Mouse (Mus musculus): Measurements from ENCODE around the gene Ercc1.

Gene Ercc1

DNA sequence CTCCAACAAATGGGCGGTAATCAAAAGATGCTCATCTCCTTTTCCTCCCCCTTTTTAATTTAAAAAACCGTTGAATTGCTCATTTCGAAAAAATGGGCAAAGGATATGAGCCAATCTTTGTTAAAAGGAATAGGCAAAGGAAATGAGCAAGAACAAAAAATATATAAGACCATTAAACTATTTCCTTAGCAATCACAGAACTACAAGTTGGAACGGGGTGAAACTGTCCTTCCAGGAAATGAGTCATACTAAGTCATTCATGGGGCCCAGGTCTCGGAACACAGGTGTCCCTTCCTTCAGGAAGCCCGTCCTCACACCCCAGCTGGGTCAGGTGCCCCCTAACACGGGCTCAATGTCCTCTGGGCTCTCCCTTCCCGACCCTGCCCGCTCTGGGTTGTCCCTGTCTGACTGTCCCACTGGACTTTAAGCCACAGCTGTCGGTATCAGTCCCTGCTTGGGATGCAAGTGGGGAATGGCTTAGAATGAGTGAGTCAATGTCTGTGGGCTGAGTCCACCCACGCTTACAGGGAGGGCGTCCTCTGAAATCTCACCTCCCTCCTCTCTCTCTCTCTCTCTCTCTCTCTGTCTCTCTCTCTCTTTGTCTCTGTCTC lies at the start of gene Ercc1:
Gene Ercc1 (plus strand): TSS at position 542 of the 611 bp plus-strand sequence.
- no peak for DNase-seq (ENCODE audit: low spot score in 2 of 2)

- DNase-seq (ENCODE audit: low spot score in 2 of 2) = peak; percentile 88 to 91
Observed at GRCm38 (mm10) chr7:19295503-19296185, 48.9 kb upstream of the Ercc1 start.

- DNase-seq (ENCODE audit: low spot score in 2 of 2) = no peak
Observed at GRCm38 (mm10) chr7:19297034-19297433, 47.5 kb upstream of the Ercc1 start.

DNA sequence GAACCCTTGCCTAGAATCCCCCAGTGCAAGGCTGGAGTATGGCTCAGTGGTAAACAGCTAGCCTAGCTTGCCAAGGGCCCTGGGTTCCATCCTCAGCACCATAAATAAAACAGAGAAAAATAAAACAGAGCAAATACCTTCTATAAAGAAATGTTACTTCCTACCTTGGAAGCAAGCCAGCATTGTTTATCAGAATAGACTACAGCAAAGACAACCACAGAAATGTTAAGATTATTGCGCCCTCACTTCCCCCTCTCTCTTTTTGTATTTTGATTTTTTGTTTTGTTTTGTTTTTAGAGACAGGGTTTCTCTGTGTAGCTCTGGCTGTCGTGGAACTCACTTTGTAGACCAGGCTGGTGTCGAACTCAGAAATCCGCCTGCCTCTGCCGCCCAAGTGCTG lies 46.8 kb upstream of the Ercc1 start:
- DNase-seq (ENCODE audit: low spot score in 2 of 2) = no peak

GRCm38 (mm10) chr7:19299194-19299593 lies 45.4 kb upstream of the Ercc1 start:
- no peak for DNase-seq (ENCODE audit: low spot score in 2 of 2)

- peak; percentile 63 to 71 for DNase-seq (ENCODE audit: low spot score in 2 of 2)
Observed at GRCm38 (mm10) chr7:19300501-19301421, 43.8 kb upstream of the Ercc1 start.

- no peak for DNase-seq (ENCODE audit: low spot score in 2 of 2)
Observed at GRCm38 (mm10) chr7:19301461-19302263, 42.9 kb upstream of the Ercc1 start.

GRCm38 (mm10) chr7:19302264-19303045 lies 42.1 kb upstream of the Ercc1 start:
- DNase-seq (ENCODE audit: low spot score in 2 of 2) = no peak

- DNase-seq (ENCODE audit: low spot score in 2 of 2) = no peak
Observed at GRCm38 (mm10) chr7:19303046-19303305, 41.6 kb upstream of the Ercc1 start.

GRCm38 (mm10) chr7:19303770-19304169 lies 40.8 kb upstream of the Ercc1 start:
- peak; percentile 62 to 72 for DNase-seq (ENCODE audit: low spot score in 2 of 2)

- DNase-seq (ENCODE audit: low spot score in 2 of 2) = no peak
Observed at GRCm38 (mm10) chr7:19304501-19305412, 39.8 kb upstream of the Ercc1 start.

- no peak for DNase-seq (ENCODE audit: low spot score in 2 of 2)
Observed at GRCm38 (mm10) chr7:19305413-19305735, 39.2 kb upstream of the Ercc1 start.

GRCm38 (mm10) chr7:19305796-19306765 lies 38.5 kb upstream of the Ercc1 start:
- no peak for DNase-seq (ENCODE audit: low spot score in 2 of 2)

DNA sequence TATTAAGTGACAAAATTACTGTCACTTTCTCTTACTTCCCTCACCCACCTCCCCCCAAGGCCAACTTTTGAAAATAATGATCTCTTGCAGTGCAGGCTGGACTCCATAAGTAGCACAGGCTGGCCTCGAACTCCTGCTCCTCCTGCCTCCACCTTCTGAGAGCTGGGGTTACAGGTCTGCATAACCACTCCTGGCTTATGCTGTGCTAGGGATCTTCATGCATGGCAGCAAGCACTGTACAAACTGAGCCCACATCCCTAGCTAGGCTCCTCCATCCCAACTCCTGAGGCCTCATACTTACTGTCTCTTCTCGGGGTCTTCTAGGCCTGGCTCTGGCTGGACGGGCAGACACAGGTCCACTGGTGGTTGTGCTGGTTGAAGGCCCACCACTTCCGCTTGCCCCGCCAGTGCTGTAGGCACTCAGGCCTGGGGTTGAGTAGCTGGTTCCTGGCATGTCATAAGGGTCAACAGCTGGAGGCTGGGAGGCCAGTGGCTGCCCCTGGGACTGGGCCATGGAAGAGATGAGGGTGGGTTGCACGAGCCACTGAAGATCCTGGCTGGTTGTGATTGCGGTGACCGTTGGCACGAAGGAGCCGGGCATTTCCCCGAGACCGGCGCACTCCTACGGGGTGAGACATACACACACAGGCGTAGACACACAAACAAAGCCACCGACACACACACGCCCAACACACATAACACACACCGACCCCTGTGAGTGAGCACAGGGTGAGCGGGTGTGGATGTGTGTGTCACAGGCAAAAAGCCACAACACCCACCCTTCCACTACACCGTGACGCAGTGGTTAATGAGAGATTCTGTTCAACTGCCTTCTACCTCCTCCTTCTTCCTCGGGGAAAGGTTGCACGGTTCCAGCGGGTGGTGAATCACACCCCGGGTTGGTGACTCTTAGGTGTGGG lies 37.5 kb upstream of the Ercc1 start:
- DNase-seq (ENCODE audit: low spot score in 2 of 2) = no peak

DNA sequence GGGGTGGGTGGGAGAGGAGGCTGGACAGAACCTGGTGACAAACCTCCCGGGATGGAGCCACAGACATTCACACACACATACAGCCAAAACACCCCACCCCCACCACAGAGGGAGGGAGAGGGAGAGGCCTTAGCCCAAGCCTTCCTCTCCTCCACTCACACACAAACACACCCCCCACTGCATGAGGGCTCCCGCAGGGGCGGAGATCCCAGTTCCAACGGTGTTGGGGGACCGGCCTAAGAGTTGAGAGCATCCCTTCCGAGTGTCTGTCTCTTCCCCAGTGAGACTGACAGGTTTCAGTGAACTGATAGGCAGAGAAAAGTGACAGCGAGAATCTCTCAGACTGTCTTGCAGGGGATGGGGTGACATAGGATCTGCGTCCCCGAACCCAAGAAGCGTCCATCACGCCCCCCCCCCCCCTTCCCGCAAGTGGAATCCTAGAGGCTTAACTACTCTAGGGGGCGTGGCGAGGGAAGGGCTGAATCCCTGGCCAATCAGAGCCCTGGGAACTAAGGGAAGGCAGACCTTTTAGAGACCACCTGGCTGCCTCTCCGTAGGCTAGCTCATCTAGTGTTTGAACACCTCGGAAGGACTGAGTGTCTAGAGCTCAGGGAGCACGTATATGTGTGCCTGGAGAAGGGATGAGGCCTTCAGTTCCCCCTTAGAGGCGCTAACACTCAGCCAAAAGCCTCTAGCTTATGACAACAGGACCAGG lies 36.7 kb upstream of the Ercc1 start:
- peak; percentile 61 to 72 for DNase-seq (ENCODE audit: low spot score in 2 of 2)

DNA sequence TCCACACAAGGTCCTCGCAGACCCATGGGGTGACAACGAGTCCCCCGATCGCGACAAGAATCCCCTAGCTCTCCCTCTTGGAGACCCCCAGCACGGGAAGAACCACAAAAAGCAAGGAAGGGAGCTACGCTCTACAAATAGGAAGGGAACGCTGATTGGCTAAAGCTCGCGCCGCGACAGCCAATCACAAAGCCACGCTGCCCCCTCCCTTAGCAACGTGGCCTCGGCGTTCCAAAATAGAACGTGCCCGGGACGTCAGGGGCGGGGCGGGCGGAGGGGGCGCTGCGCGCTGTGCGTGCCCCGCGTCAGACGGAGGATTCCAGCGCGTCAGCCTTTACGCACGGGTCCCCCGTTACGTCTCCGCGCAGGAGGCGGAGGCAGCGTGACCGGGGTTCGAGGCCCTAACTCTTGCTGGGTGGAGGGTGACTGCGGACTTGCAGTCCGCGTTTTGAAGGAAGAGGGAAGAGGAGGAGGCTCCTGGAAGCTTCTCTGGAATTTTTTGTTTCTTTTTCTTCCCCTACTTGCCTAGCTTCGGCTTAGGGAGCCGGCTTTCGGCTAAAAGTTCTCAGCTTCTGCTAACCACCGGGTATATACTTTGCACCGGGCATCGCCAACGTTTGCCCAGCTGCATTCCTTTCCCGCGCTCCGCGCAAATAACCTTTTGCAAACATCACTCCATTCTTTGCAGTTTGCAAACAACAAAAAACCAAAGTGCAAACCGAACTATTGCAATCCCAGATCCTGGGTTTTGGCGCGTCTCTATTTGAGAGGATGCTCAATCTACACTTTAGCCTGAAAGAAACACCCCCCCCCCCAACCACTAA lies 35.9 kb upstream of the Ercc1 start:
- peak; percentile 95 for DNase-seq (ENCODE audit: low spot score in 2 of 2)
